Mouse (Mus musculus): ENCODE data around the gene Tmx1. TPM values are rescaled to one million over a fixed set of nuclear protein-coding genes. Genes with fewer than 3 reads are reported as not detected.

Tmx1 gene
- total and polyA plus RNA-seq, 3 experiments: 11.5 to 140 (median 86.5) TPM

DNA sequence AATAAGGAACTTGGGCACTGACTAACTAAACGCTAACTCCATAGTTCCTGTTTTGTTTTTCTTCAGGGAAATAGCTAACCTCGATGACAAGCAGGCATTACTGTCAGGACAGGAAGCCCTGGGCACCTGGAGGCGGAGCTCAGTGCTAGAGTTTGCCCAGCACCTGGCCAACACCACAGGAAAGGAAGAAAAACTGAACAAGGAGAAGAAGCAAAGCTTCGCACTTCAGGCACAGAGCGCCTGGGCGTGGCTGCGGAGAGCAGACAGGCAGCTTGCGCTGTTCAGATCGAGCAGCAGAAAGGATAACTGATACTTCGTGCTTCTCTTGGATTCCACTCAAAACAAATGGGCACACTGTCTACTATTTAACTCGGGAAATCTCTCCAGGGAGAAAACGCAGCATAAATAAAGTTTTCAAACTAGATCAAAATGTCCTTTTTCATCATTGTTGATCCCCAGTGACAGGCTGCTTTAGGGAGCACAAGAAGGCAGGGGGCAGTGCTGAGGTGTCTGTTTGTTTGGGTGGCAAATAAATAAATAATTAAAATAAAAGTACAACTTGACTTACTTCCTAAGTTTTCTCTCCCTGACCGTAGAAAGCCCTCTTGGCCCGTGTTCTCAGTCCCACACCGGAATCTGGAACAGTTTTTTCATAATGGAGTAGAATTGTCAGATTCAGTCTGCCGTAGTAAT lies 24.1 kb downstream of the Tmx1 start:
- Histone ChIP-seq H3K27me3 (ENCODE audit: insufficient read depth, low read length) (peaks cover 22% of the 10 kb centered on the region), H3K9me3 (replicated peaks) (no peaks in the 10 kb centered on the region), H3K4me1 (ENCODE audit: insufficient read depth, low read depth, low read length) (peaks cover 6% of the 10 kb centered on the region), H3K4me3 (ENCODE audit: low read depth, low read length) (no peak overlapping the region), H3K36me3 (replicated peaks) (no peaks in the 10 kb centered on the region)
- TF ChIP-seq GATA1 (IDR thresholded peaks at IDR 0.05; ENCODE audit: borderline replicate concordance, low read length): no peak
- no peak for TF ChIP-seq TAL1 (conservative IDR thresholded peaks at IDR 0.05; ENCODE audit: low read depth, low read length)
- TF ChIP-seq GATA2 (IDR thresholded peaks at IDR 0.05; ENCODE audit: borderline replicate concordance, low read depth, low read length): no peak
- no peak for TF ChIP-seq CTCF (IDR thresholded peaks at IDR 0.05; ENCODE audit: low read depth, low read length)
- TF ChIP-seq POLR2AphosphoS5 (IDR thresholded peaks at IDR 0.05; ENCODE audit: insufficient replicate concordance, low read depth, low read length): no peak
- ATAC-seq (ENCODE audit: extremely low read depth, insufficient number of reproducible peaks, low FRiP score, poor library complexity, severe bottlenecking): no peak
- DNase-seq (ENCODE audit: low spot score): no peak

DNA sequence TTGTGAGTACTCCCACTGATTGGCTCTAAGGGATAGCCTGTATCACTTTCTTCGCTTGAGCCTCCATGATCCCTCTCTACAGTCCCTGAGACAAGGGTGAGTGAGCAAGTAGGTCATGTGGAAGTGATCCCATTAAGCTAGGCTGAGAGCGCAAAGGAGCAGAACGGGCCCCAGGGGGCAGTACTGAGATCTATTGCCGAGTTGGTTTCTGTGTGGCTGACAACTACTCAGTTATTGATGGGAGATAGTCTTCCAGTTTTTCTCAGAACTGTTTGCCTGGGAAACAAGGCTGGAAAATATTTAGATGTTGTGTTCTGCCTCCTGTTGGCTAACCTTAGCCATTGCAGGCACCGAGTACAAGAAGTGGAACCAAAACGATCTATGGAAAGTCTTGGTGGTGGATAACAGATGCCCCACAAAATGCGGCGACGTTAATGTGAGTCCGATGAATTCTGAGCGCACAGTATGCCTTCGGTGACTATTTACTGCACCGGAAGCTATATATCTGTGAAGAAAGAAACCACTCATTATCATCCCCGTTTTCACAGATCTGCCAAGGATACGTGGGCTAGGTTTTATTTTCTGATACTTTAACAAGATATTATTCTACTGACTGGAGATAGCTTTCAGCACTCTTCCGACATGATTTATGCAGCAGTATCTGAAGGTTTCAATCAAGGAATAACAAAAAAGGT lies 24.8 kb downstream of the Tmx1 start:
- peak; percentile 22 for DNase-seq (ENCODE audit: low spot score)
- Histone ChIP-seq H3K9me3 (replicated peaks) (no peaks in the 10 kb centered on the region), H3K4me3 (ENCODE audit: low read depth, low read length) (no peak overlapping the region), H3K27me3 (ENCODE audit: insufficient read depth, low read length) (peaks cover 22% of the 10 kb centered on the region), H3K4me1 (ENCODE audit: insufficient read depth, low read depth, low read length) (peaks cover 6% of the 10 kb centered on the region), H3K36me3 (replicated peaks) (no peaks in the 10 kb centered on the region)
- peak; percentile 54 for ATAC-seq (ENCODE audit: extremely low read depth, insufficient number of reproducible peaks, low FRiP score, poor library complexity, severe bottlenecking)
- TF ChIP-seq POLR2AphosphoS5 (IDR thresholded peaks at IDR 0.05; ENCODE audit: insufficient replicate concordance, low read depth, low read length) (no peak), GATA2 (IDR thresholded peaks at IDR 0.05; ENCODE audit: borderline replicate concordance, low read depth, low read length) (no peak), CTCF (IDR thresholded peaks at IDR 0.05; ENCODE audit: low read depth, low read length) (peak; percentile 8; the same call in 1 of the 2 replicates)

DNA sequence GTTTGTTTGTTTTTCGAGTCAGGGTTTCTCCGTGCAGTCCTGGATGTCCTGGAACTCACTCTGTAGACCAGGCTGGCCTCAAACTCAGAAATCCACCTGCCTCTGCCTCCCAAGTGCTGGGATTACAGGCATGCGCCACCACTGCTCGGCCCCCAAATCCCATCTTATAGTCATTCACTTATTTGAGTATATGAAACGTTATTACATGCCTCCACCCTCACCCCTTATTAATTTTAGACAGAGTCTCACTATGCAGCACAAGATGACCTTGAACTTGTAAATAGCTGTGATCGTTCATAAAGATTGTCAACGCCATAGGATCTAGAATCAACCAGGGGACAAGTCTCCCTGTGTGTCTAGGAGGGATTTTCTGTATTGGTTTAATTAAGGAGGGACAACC lies 33.1 kb downstream of the Tmx1 start:
- Histone ChIP-seq H3K27me3 (ENCODE audit: insufficient read depth, low read length) (peaks cover 21% of the 10 kb centered on the region), H3K4me1 (ENCODE audit: insufficient read depth, low read depth, low read length) (no peaks in the 10 kb centered on the region), H3K4me3 (ENCODE audit: low read depth, low read length) (no peak overlapping the region), H3K9me3 (replicated peaks) (no peaks in the 10 kb centered on the region), H3K36me3 (replicated peaks) (no peaks in the 10 kb centered on the region)
- no peak for ATAC-seq (ENCODE audit: extremely low read depth, insufficient number of reproducible peaks, low FRiP score, poor library complexity, severe bottlenecking)
- TF ChIP-seq CTCF (IDR thresholded peaks at IDR 0.05; ENCODE audit: low read depth, low read length) (no peak), TAL1 (conservative IDR thresholded peaks at IDR 0.05; ENCODE audit: low read depth, low read length) (no peak), POLR2AphosphoS5 (IDR thresholded peaks at IDR 0.05; ENCODE audit: insufficient replicate concordance, low read depth, low read length) (no peak), GATA2 (IDR thresholded peaks at IDR 0.05; ENCODE audit: borderline replicate concordance, low read depth, low read length) (no peak), GATA1 (IDR thresholded peaks at IDR 0.05; ENCODE audit: borderline replicate concordance, low read length) (no peak)
- DNase-seq (ENCODE audit: low spot score): no peak

DNA sequence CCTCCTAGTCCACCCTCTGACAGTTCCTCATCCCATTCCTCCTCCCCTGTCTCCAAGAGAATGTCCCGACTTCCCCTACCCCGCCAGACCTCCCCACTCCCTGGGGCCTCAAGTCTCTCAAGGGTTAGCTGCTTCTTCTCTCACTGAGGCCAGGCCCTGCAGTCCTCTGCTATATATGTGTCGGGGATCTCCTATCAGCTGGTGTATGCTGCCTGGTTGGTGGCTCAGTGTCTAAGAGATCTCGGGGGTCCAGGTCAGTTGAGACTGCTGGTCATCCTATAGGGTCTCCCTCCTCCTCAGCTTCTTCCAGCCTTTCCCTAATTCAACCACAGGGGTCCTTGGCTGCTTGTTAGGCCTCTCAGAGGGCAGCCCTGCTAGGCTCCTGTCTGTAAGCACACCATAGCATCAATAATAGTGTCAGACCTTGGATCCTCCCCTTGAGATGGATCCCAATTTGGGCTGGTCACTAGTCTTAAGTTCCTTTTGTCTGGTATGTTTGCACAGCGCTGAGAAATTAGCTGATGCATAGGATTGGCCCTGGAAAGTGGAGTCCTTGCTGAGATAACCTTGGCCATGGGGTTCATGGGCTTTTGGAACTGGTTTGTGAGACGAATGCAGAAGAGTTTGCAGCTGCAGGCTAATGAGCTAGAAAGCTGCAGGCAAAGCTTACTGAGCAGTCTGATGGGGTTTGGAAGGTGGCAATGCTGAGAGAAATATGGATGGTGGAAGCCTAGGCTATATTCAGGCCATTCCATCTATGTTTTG lies 34.0 kb downstream of the Tmx1 start:
- DNase-seq (ENCODE audit: low spot score) (no peak), ATAC-seq (ENCODE audit: extremely low read depth, insufficient number of reproducible peaks, low FRiP score, poor library complexity, severe bottlenecking) (no peak)
- H3K36me3 ChIP-seq (replicated peaks): no peaks in the 10 kb centered on the region
- H3K9me3 ChIP-seq (replicated peaks): no peaks in the 10 kb centered on the region
- no peaks in the 10 kb centered on the region for H3K4me1 ChIP-seq (ENCODE audit: insufficient read depth, low read depth, low read length)
- H3K4me3 ChIP-seq (ENCODE audit: low read depth, low read length): no peak overlapping the region
- H3K27me3 ChIP-seq (ENCODE audit: insufficient read depth, low read length): peaks cover 26% of the 10 kb centered on the region
- no peak for TF ChIP-seq GATA2 (IDR thresholded peaks at IDR 0.05; ENCODE audit: borderline replicate concordance, low read depth, low read length)
- TF ChIP-seq CTCF (IDR thresholded peaks at IDR 0.05; ENCODE audit: low read depth, low read length): no peak
- no peak for TF ChIP-seq POLR2AphosphoS5 (IDR thresholded peaks at IDR 0.05; ENCODE audit: insufficient replicate concordance, low read depth, low read length)
- TF ChIP-seq GATA1 (IDR thresholded peaks at IDR 0.05; ENCODE audit: borderline replicate concordance, low read length): no peak
- no peak for TF ChIP-seq TAL1 (conservative IDR thresholded peaks at IDR 0.05; ENCODE audit: low read depth, low read length)

DNA sequence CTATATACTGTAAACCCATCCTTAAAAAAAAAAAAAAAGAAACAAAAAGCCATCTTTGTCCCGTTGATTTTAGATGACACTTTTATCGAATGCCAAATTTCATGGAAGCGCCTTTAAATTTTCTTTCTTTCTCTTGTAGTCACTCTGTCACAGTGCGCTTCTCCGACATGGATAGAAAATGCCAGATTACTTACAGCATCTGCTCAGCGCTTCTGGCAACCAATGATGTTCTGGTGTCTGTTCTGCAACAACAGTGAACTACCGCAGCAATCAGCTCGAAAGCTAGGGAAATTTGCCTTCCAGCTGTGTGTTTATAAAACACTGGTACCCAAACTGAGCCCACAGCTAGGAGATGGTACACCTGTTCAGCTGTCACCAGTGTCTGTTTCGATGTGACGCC lies 39.5 kb downstream of the Tmx1 start:
- no peak for TF ChIP-seq TAL1 (conservative IDR thresholded peaks at IDR 0.05; ENCODE audit: low read depth, low read length)
- no peak for TF ChIP-seq POLR2AphosphoS5 (IDR thresholded peaks at IDR 0.05; ENCODE audit: insufficient replicate concordance, low read depth, low read length)
- no peak for TF ChIP-seq CTCF (IDR thresholded peaks at IDR 0.05; ENCODE audit: low read depth, low read length)
- no peak for TF ChIP-seq GATA1 (IDR thresholded peaks at IDR 0.05; ENCODE audit: borderline replicate concordance, low read length)
- TF ChIP-seq GATA2 (IDR thresholded peaks at IDR 0.05; ENCODE audit: borderline replicate concordance, low read depth, low read length): no peak
- ATAC-seq (ENCODE audit: extremely low read depth, insufficient number of reproducible peaks, low FRiP score, poor library complexity, severe bottlenecking): no peak

More for the DNA sequence above, 39.5 kb downstream of the Tmx1 start:
- H3K27me3 ChIP-seq (ENCODE audit: insufficient read depth, low read length): peaks cover 35% of the 10 kb centered on the region
- peaks cover 3% of the 10 kb centered on the region for H3K4me1 ChIP-seq (ENCODE audit: insufficient read depth, low read depth, low read length)
- H3K9me3 ChIP-seq (replicated peaks): no peaks in the 10 kb centered on the region
- no peak for DNase-seq (ENCODE audit: low spot score)
- no peaks in the 10 kb centered on the region for H3K36me3 ChIP-seq (replicated peaks)
- H3K4me3 ChIP-seq (ENCODE audit: low read depth, low read length): no peak overlapping the region

Measured in G1E (cell line).